ENCODE assay signal across 14 mouse cellular contexts in the genomic region with DNA sequence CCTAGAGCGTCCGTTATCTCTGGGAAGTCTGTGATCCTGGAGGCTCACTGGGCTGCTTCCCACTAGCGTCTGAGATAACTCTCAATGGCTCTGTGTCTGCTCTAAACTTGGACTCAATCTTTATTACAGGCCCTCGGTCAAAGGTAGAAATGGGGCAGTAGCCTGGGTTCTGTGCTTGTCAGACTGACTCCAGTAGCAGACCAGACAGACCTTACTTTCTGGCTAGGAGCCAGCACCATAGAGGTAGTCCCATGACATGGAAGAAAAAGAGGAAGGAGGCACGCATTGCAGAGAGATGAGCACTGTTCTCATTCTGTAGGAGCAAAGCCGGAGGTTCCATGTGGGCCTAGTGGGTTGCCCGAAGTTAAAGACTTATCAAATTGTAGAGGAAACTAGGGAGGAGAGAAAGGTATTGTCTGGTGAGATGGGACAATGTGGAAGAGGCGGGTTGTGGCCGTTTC. TPM values are rescaled to one million over a fixed set of nuclear protein-coding genes. Genes with fewer than 3 reads are reported as not detected.
DNase-seq lines count a peak whose midpoint lies in the region; ATAC-seq and TF ChIP-seq lines count a peak whose summit lies in the region.
"Had no signal": no experiment of that assay in that cellular context is flagged by ENCODE, and none has a peak within 500 bp of the region (broad histone marks: within the 10 kb centered on the region; RNA-seq: fewer than 3 reads in every experiment).

No protein-coding gene starts in this region.

- no peak for DNase-seq in hindbrain, embryonic 14.5 days (ENCODE audit: low spot score)
- peak; percentile 12 for DNase-seq in lung, postnatal 0 days (ENCODE audit: low spot score)
- DNase-seq in lung, postnatal 4 days = no peak
- DNase-seq in testis, postnatal 14 days (ENCODE audit: low spot score) = no peak
- DNase-seq in thymus, postnatal 36 days = no peak
- DNase-seq: cerebellum, postnatal 25 days; gastrocnemius, postnatal 36 days; liver, embryonic 13.5 days had no signal

- no peak overlapping the region for H3K9ac ChIP-seq in hindbrain, embryonic 12.5 days
- H3K9ac ChIP-seq in hindbrain, embryonic 14.5 days = no peak overlapping the region
- no peak overlapping the region for H3K9ac ChIP-seq in lung, postnatal 0 days (replicated peaks; ENCODE audit: low read depth)
- H3K9ac ChIP-seq in embryonic facial prominence, embryonic 15.5 days = no peak overlapping the region
- H3K9ac ChIP-seq: liver, embryonic 13.5 days had no signal

- H3K9me3 ChIP-seq in hindbrain, embryonic 12.5 days (replicated peaks) = no peaks in the 10 kb centered on the region
- H3K9me3 ChIP-seq in hindbrain, embryonic 14.5 days (ENCODE audit: control insufficient read depth, low read length) = no peaks in the 10 kb centered on the region
- H3K9me3 ChIP-seq in lung, postnatal 0 days (ENCODE audit: low read length) = no peaks in the 10 kb centered on the region
- H3K9me3 ChIP-seq in embryonic facial prominence, embryonic 15.5 days (replicated peaks) = no peaks in the 10 kb centered on the region
- H3K9me3 ChIP-seq: liver, embryonic 13.5 days had no signal

- no peak for TF ChIP-seq CTCF in lung, postnatal 0 days (IDR thresholded peaks at IDR 0.05)
- no peak for TF ChIP-seq CTCF in small intestine, adult 2 months (IDR thresholded peaks at IDR 0.05; ENCODE audit: extremely low read depth, insufficient read length, insufficient replicate concordance, low read depth, low read length)

- H3K27ac ChIP-seq in hindbrain, embryonic 12.5 days = no peak overlapping the region
- no peak overlapping the region for H3K27ac ChIP-seq in hindbrain, embryonic 14.5 days
- H3K27ac ChIP-seq in lung, postnatal 0 days (ENCODE audit: low read length) = no peak overlapping the region
- H3K27ac ChIP-seq in embryonic facial prominence, embryonic 15.5 days (replicated peaks) = no peak overlapping the region
- H3K27ac ChIP-seq in small intestine, adult 2 months (ENCODE audit: insufficient read depth, low read depth, low read length) = no peak overlapping the region
- H3K27ac ChIP-seq: liver, embryonic 13.5 days had no signal

- H3K4me3 ChIP-seq in hindbrain, embryonic 12.5 days = no peak overlapping the region
- no peak overlapping the region for H3K4me3 ChIP-seq in hindbrain, embryonic 14.5 days (replicated peaks; ENCODE audit: low read length)
- no peak overlapping the region for H3K4me3 ChIP-seq in lung, postnatal 0 days (ENCODE audit: low read depth, low read length)
- peak overlapping the region; percentile 34 for H3K4me3 ChIP-seq in embryonic facial prominence, embryonic 15.5 days (replicated peaks)
- peak overlapping the region; percentile 43 for H3K4me3 ChIP-seq in small intestine, adult 2 months (ENCODE audit: low read depth, low read length)
- H3K4me3 ChIP-seq: liver, embryonic 13.5 days had no signal

- peak overlapping the region; percentile 38; the same call in 1 of the 2 replicates for H3K4me2 ChIP-seq in hindbrain, embryonic 12.5 days (replicated peaks)
- no peak overlapping the region for H3K4me2 ChIP-seq in hindbrain, embryonic 14.5 days (replicated peaks)
- H3K4me2 ChIP-seq in lung, postnatal 0 days (replicated peaks; ENCODE audit: low read depth, low read length) = no peak overlapping the region
- H3K4me2 ChIP-seq in embryonic facial prominence, embryonic 15.5 days (replicated peaks) = no peak overlapping the region
- H3K4me2 ChIP-seq: midbrain, embryonic 11.5 days had no signal

- 63% methylated on average over 9 of the region's 9 CpGs for WGBS in hindbrain, embryonic 12.5 days
- WGBS in hindbrain, embryonic 14.5 days = 67% methylated on average over 9 of the region's 9 CpGs
- WGBS in lung, postnatal 0 days = 59% methylated on average over 9 of the region's 9 CpGs
- 55% methylated on average over 9 of the region's 9 CpGs for WGBS in embryonic facial prominence, embryonic 15.5 days
- 32% methylated on average over 9 of the region's 9 CpGs for WGBS in small intestine, adult 2 months

- H3K27me3 ChIP-seq in hindbrain, embryonic 12.5 days = peaks cover 29% of the 10 kb centered on the region
- peaks cover 23% of the 10 kb centered on the region for H3K27me3 ChIP-seq in hindbrain, embryonic 14.5 days (ENCODE audit: control insufficient read depth, insufficient read depth, low read length)
- 0 out of 2 replicates have a peak, but pooled peaks cover 9% of the 10 kb centered on the region for H3K27me3 ChIP-seq in lung, postnatal 0 days (replicated peaks; ENCODE audit: insufficient read depth, low read length)
- peaks cover 20% of the 10 kb centered on the region for H3K27me3 ChIP-seq in embryonic facial prominence, embryonic 15.5 days
- H3K27me3 ChIP-seq in small intestine, adult 2 months (ENCODE audit: control insufficient read depth, insufficient read depth, low read length) = no peaks in the 10 kb centered on the region
- H3K27me3 ChIP-seq: Patski had no signal

- no peak for TF ChIP-seq EP300 in lung, postnatal 0 days (IDR thresholded peaks at IDR 0.05)

- no peak for TF ChIP-seq POLR2A in small intestine, adult 2 months (IDR thresholded peaks at IDR 0.05; ENCODE audit: low read depth, low read length)

- H3K4me1 ChIP-seq in hindbrain, embryonic 12.5 days = peaks cover 6% of the 10 kb centered on the region; the same call in 1 of the 2 replicates
- peaks cover 3% of the 10 kb centered on the region; the same call in 1 of the 2 replicates for H3K4me1 ChIP-seq in hindbrain, embryonic 14.5 days (replicated peaks; ENCODE audit: control insufficient read depth, insufficient read depth, low read length)
- H3K4me1 ChIP-seq in lung, postnatal 0 days (ENCODE audit: insufficient read depth, low read depth, low read length) = no peaks in the 10 kb centered on the region
- peaks cover 19% of the 10 kb centered on the region for H3K4me1 ChIP-seq in embryonic facial prominence, embryonic 15.5 days
- peaks cover 15% of the 10 kb centered on the region for H3K4me1 ChIP-seq in small intestine, adult 2 months (ENCODE audit: control insufficient read depth, insufficient read depth, insufficient read length, low read length)

- H3K36me3 ChIP-seq in hindbrain, embryonic 12.5 days = no peaks in the 10 kb centered on the region
- H3K36me3 ChIP-seq in hindbrain, embryonic 14.5 days (replicated peaks; ENCODE audit: control insufficient read depth, insufficient read depth) = no peaks in the 10 kb centered on the region
- H3K36me3 ChIP-seq in lung, postnatal 0 days (ENCODE audit: insufficient read depth, low read length) = no peaks in the 10 kb centered on the region
- H3K36me3 ChIP-seq in embryonic facial prominence, embryonic 15.5 days = no peaks in the 10 kb centered on the region
- no peaks in the 10 kb centered on the region for H3K36me3 ChIP-seq in small intestine, adult 2 months (ENCODE audit: control insufficient read depth, insufficient read depth, low read length)
- H3K36me3 ChIP-seq: liver, embryonic 13.5 days had no signal

- no peak for ATAC-seq in hindbrain, embryonic 12.5 days (ENCODE audit: low FRiP score)
- ATAC-seq in hindbrain, embryonic 14.5 days (ENCODE audit: low FRiP score) = no peak
- no peak for ATAC-seq in lung, postnatal 0 days
- 0 out of 2 replicates have a peak, but pooled peaks have one; percentile 24 for ATAC-seq in embryonic facial prominence, embryonic 15.5 days (ENCODE audit: insufficient number of reproducible peaks, low FRiP score, low TSS enrichment, low read depth)
- ATAC-seq: CD4-positive, CD25-positive, alpha-beta regulatory T cell, adult 4 months; Patski had no signal

RNA-seq across cellular contexts. Expression of gene Mcoln3, which starts 0.8 kb away (rescaled TPM):
- 2.3 and 4.4 TPM in 2 replicates for polyA plus RNA-seq in hindbrain, embryonic 12.5 days (2016; fragmentation: Nextera tagmentation; extraction: Ambion mirVana)
- polyA plus RNA-seq in hindbrain, embryonic 14.5 days (2014; fragmentation: Nextera tagmentation; extraction: Ambion mirVana) = 0.27 and 0.82 TPM in 2 replicates
- polyA plus RNA-seq in lung, postnatal 0 days (2015; fragmentation: Nextera tagmentation; extraction: Ambion mirVana) = 0.52 and 0.55 TPM in 2 replicates
- 6.5 and 7.8 TPM in 2 replicates for polyA plus RNA-seq in embryonic facial prominence, embryonic 15.5 days (2015; fragmentation: Nextera tagmentation; extraction: Ambion mirVana)
- 0.25 TPM in 2 replicates for polyA plus RNA-seq in small intestine, adult 2 months (2012; rRNA removed)

RNA-seq across cellular contexts. Expression of gene Wdr63, which starts 10.1 kb away (rescaled TPM):
- 1.8 TPM in 2 replicates for polyA plus RNA-seq in hindbrain, embryonic 12.5 days (2016; fragmentation: Nextera tagmentation; extraction: Ambion mirVana)
- polyA plus RNA-seq in hindbrain, embryonic 14.5 days (2014; fragmentation: Nextera tagmentation; extraction: Ambion mirVana) = 1.8 and 2.8 TPM in 2 replicates
- polyA plus RNA-seq in lung, postnatal 0 days (2015; fragmentation: Nextera tagmentation; extraction: Ambion mirVana) = 2.7 and 2.9 TPM in 2 replicates
- 2.6 and 8.3 TPM in 2 replicates for polyA plus RNA-seq in embryonic facial prominence, embryonic 15.5 days (2015; fragmentation: Nextera tagmentation; extraction: Ambion mirVana)
- polyA plus RNA-seq in small intestine, adult 2 months (2012; rRNA removed) = 0.20 TPM in 1 of 2 replicates, not detected in the other
- polyA plus RNA-seq: CD4-positive, CD25-positive, alpha-beta regulatory T cell, adult 4 months; midbrain, embryonic 11.5 days had no signal

RNA-seq across cellular contexts. Expression of gene Mcoln2, which starts 31.6 kb away (rescaled TPM):
- 0.35 and 1.1 TPM in 2 replicates for polyA plus RNA-seq in hindbrain, embryonic 12.5 days (2016; fragmentation: Nextera tagmentation; extraction: Ambion mirVana)
- polyA plus RNA-seq in hindbrain, embryonic 14.5 days (2014; fragmentation: Nextera tagmentation; extraction: Ambion mirVana) = 0.11 TPM in 1 of 2 replicates, not detected in the other
- 0.25 and 0.27 TPM in 2 replicates for polyA plus RNA-seq in lung, postnatal 0 days (2015; fragmentation: Nextera tagmentation; extraction: Ambion mirVana)
- polyA plus RNA-seq in embryonic facial prominence, embryonic 15.5 days (2015; fragmentation: Nextera tagmentation; extraction: Ambion mirVana) = 0.93 and 1.1 TPM in 2 replicates
- 2.6 and 5.1 TPM in 2 replicates for polyA plus RNA-seq in small intestine, adult 2 months (2012; rRNA removed)

Comparison
In these comparisons a context has a peak if more than half of its experiments do, and no peak if none do; other contexts are left out.
1. H3K4me3 ChIP-seq: peak in embryonic facial prominence, embryonic 15.5 days (single experiment) and small intestine, adult 2 months (single experiment); none in hindbrain, embryonic 12.5 days (single experiment), hindbrain, embryonic 14.5 days (single experiment) and lung, postnatal 0 days (single experiment).